Mouse (Mus musculus): ENCODE results near the gene Brd7.

Brd7 gene

DNA sequence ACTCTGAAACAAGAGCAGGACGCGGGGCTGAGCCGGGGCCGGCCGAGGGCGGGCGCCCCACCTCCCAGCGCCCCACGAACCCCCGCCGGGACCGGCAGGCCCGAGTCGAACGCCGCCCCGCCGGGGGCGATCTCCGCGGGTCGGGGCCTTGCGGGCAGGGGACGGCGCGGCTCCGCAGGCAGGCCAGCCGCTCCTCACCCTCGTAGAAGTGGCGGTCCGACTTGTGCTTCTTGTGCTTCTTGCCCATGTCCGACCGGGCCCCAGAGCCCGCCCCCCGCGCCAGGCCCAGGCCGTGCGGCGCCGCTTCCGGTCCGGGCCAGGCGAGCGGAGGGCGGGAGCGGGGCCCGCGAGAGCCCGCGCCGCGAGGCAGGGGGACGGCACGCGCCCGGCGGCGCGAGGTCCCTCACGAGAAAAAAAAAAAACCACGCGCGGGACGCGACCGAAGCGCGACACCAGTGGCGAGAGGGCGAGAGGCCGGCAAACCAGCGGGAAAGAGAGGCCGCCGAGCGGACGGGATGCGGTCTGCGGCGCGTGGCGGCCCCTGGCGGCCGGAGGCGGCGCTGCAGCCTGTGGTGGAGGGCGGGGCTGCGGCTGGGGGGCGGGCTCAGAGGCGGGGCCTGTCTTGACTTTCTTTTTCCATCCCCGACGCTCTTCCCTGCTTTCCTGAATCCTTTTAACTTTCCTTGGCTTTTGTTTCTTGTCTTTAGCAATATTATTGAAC is at the start of gene Brd7:
Gene Brd7, minus strand, starts transcription at position 487 of the 721 bp plus-strand sequence.
- peak; percentile 57 for DNase-seq (ENCODE audit: low spot score)

GRCm38 (mm10) chr8:88411461-88411860 is 49.5 kb upstream of the Brd7 start:
- no peak for DNase-seq (ENCODE audit: low spot score)

GRCm38 (mm10) chr8:88409401-88409940 is 47.5 kb upstream of the Brd7 start:
- DNase-seq (ENCODE audit: low spot score), result no peak

DNA sequence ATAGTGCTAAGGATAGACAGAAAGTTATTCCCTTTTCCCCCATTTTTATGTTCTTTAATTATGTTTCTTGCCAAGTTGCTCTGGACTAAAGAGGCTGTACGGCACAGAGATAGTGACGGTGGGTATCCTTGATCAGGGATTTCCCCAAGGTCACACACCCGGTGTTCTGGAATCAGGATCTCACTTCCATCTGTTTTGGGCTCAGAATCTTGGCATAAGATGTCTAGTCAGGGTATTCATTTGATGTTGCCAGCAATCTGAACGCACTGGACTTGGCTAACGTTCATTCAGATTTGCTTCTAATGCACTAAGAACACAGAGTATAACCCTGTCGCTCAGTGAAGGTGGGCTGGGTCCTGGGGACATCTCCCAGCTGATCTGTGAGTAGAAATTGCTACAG is 45.7 kb upstream of the Brd7 start:
- DNase-seq (ENCODE audit: low spot score), result no peak

GRCm38 (mm10) chr8:88398060-88398459 is 36.1 kb upstream of the Brd7 start:
- DNase-seq (ENCODE audit: low spot score), result no peak

GRCm38 (mm10) chr8:88393298-88393697 is 31.3 kb upstream of the Brd7 start:
- DNase-seq (ENCODE audit: low spot score), result no peak

GRCm38 (mm10) chr8:88390749-88391148 is 28.8 kb upstream of the Brd7 start:
- no peak for DNase-seq (ENCODE audit: low spot score)

- no peak for DNase-seq (ENCODE audit: low spot score)
Measured at GRCm38 (mm10) chr8:88388691-88389239, 26.8 kb upstream of the Brd7 start.

GRCm38 (mm10) chr8:88387874-88388273 is 25.9 kb upstream of the Brd7 start:
- DNase-seq (ENCODE audit: low spot score), result no peak

GRCm38 (mm10) chr8:88383164-88383556 is 21.2 kb upstream of the Brd7 start:
- DNase-seq (ENCODE audit: low spot score), result no peak

GRCm38 (mm10) chr8:88382311-88383163 is 20.5 kb upstream of the Brd7 start:
- no peak for DNase-seq (ENCODE audit: low spot score)

DNA sequence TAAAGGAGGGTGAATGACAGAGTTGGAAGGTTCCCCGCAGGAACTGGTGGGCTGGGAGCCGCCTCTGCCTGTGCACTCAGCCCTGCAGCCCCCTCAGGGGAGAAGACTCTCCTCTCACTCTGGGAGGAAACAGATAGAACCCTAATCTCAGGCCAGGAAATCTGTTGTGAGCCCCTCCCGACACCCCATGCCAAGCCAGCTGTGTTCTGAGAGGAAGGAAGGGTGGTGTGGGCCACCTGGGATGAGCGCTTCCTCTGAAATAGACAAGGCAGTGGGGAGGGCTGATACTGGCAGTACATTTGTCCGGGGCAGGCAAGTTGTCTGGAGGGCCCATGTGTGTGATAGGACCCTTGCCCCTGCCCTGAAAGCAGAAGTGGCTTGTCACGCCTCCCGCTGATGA is 18.5 kb upstream of the Brd7 start:
- DNase-seq (ENCODE audit: low spot score), result no peak

GRCm38 (mm10) chr8:88376836-88377582 is 15.0 kb upstream of the Brd7 start:
- DNase-seq (ENCODE audit: low spot score), result no peak

DNA sequence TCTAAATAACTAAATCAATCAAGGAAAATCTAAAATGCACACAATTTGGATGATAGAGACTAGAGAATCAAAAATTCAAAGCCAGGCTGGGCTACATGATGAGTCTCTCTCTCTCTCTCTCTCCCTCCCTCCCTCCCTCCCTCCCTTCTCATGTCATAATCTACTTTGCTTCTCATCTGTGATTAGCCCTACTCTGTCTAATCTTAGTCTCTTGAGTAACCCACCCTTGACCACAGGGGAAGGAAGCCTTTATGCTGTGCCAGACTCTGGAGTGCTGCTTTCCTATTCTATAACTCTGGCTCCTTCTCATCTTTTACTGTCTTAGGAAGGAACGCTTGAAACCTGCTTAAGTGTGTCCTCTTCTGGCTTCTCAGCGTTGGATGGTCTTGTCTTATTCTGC is 9.5 kb upstream of the Brd7 start:
- no peak for DNase-seq (ENCODE audit: low spot score)

DNA sequence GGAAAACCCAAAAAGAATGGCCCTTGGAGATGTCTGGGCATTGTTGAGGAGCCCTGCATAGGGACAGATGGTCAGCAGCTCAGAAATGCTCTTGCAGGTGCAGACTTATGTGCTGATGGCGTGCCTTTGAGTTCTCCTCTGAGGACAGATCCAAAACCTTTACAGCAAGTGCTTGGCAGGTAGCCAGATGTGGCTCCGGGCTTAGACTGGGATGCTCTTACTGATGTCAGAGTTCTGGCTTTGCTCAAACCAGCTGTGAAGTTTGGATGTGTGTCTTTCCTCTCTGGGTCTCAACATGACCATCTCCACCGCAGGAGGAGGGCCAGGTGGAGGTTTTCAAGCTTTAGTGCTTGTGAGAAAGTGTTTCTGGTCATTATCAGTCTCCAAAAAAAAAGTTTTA is 7.8 kb upstream of the Brd7 start:
- DNase-seq (ENCODE audit: low spot score), result no peak

DNA sequence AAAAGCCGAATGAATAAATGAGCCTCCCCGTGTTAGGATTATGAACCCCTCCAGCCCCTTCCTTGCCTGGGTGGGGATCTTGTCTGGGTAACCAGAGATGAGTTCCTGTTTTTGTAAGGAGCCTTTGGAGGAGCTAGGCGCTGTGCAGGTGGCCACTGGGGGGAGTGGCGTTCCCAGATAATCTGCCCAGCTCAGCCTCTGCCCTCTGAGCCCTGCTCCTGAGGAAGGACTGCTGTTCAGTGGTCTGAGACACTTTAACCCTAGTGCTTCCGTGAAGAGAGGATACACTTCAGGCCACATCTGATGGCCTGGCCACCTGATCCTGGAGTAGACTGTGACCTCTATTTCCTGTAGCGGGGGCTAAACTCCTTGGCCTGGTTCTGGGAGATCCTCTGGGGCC is 7.2 kb upstream of the Brd7 start:
- DNase-seq (ENCODE audit: low spot score), result no peak

GRCm38 (mm10) chr8:88362446-88363150 is 604 bp upstream of the Brd7 start:
- no peak for DNase-seq (ENCODE audit: low spot score)

DNA sequence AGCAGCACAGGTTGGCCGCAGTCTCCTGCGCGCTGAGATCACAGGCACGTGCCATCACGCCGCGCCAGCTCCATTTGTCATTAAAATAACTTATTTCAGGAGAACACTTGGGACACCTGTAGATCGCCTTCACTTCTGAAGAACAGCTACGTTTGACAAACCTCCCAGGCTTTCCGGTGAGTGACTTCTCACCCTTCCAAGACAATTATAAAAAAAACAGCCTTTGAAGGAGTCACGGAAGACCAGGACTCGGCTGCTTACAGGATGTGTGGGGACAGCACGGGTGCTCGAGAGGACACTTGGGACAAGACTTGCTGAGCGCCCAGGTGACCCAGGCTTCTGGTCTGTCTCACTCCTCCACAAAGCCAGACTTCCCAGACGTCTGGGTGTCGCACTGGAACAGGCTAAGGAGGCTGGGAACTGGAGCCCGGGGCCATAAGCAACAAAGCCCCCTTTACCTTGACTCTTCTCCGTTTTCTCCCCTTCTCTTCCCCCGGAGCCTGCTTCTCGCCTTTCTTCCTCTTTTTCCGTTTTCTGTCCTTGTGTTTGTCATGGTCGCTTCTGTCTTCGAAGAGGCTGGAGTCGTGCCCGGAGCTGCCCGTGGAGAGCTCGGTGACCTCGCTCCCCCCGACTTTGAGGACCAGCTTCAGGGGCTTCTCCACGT is 818 bp downstream of the Brd7 start:
- DNase-seq (ENCODE audit: low spot score), result no peak

DNA sequence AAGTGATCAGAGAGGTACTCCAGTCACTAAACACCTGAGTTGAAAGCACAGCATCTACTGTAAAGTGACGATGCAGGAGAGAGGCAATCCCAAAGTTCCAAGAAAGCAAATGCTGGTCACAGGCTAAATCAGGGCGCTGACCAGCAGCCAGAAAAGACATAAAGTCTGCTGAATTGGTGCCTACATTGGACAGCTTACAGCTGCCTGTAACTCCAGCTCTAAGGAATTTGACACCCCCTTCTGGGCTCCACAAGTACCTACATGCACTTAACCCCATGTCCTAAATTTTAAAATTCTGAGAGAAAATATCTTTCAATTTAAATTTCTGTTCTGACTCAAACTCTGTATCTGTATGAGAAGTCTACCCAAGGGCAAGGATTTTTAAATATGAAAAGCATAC is 2.0 kb downstream of the Brd7 start:
- DNase-seq (ENCODE audit: low spot score), result no peak

- DNase-seq (ENCODE audit: low spot score), result no peak
Measured at GRCm38 (mm10) chr8:88357946-88358345, 4.0 kb downstream of the Brd7 start.
